Mouse (Mus musculus) Patski (cell line): ENCODE data around the gene Gdi2. TPM values are rescaled to one million over a fixed set of nuclear protein-coding genes. Genes with fewer than 3 reads are reported as not detected.

ENCODE experiments used
- ATAC-seq: fragments of 100-300 bp; one replicate; pipeline ENCODE4 v1.8.0; 2021
- CTCF ChIA-PET: fragments of 350-600 bp; sonication (Branson Sonifier 250); formaldehyde crosslinking; loops from one replicate; lab custom pipeline; 2022; ENCODE audit warnings: inconsistent platforms; lab: Charles Lee
- POLR2A ChIA-PET: fragments of 350-600 bp; sonication (Branson Sonifier 250); formaldehyde crosslinking; loops from one replicate; lab custom pipeline; 2022; ENCODE audit warnings: antibody characterized with exemption, inconsistent platforms; lab: Charles Lee
- DNase-seq: peaks from one replicate; pipeline ENCODE4 v3.0.0-alpha.2; 2011; ENCODE audit warnings: low read depth, low spot score
- H3K27me3 ChIP-seq: fragments of 371-371 bp; one replicate; pipeline ENCODE4 v1.5.1; 2021
- CTCF ChIP-seq: fragments of 100-300 bp; IDR thresholded peaks from one replicate; pipeline ENCODE4 v1.5.1; 2021
- in situ Hi-C: fragments of 300-500 bp; cut with MboI; formaldehyde crosslinking; loops from 3 replicates; pipeline ENCODE4 v1.11.1; 2018; ENCODE audit warnings: low pct_unique_long_range_greater_than_20kb, mixed read lengths
- polyA plus RNA-seq: library from polyadenylated mRNA; unstranded; gene quantifications from one replicate; pipeline ENCODE4 v1.2.3, GENCODE M21; 2021

The Gdi2 gene
- polyA plus RNA-seq, 1 experiment from 2014 or later = 436 TPM

- ChIA-PET CTCF (no interaction called here), POLR2A (no interaction called here)
- TF ChIP-seq CTCF = no peak
- DNase-seq (no peak), ATAC-seq (no peak)
- no peaks in the 10 kb centered on the region for H3K27me3 ChIP-seq
- in situ Hi-C loops = no loop called here
These were observed 6.1 kb upstream of the Gdi2 start for GRCm38 (mm10) chr13:3531692-3532320.

- ChIA-PET POLR2A (no interaction called here), CTCF (no interaction called here)
- TF ChIP-seq CTCF = no peak
- DNase-seq (no peak), ATAC-seq (no peak)
- in situ Hi-C loops = no loop called here
- no peaks in the 10 kb centered on the region for H3K27me3 ChIP-seq
These were observed 5.4 kb upstream of the Gdi2 start for GRCm38 (mm10) chr13:3532451-3532850.

- no peak for TF ChIP-seq CTCF
- POLR2A ChIA-PET = no interaction called here
These were observed 3.7 kb upstream of the Gdi2 start for GRCm38 (mm10) chr13:3534146-3534545.

GRCm38 (mm10) chr13:3538223-3538968, 533 bp downstream of the Gdi2 start:
- TF ChIP-seq CTCF = no peak
- ChIA-PET CTCF (no interaction called here), POLR2A (no interaction called here)
- ATAC-seq (peak; percentile 73), DNase-seq (peak; percentile 31)
- in situ Hi-C loops = no loop called here
- H3K27me3 ChIP-seq = no peaks in the 10 kb centered on the region

More at GRCm38 (mm10) chr13:3534146-3534545, 3.7 kb upstream of the Gdi2 start:
- no peak for DNase-seq
- CTCF ChIA-PET = no interaction called here
- ATAC-seq = no peak
- in situ Hi-C loops = no loop called here
- no peaks in the 10 kb centered on the region for H3K27me3 ChIP-seq

- TF ChIP-seq CTCF = no peak
- H3K27me3 ChIP-seq = no peaks in the 10 kb centered on the region
- ChIA-PET CTCF (interaction anchor here (1.2 kb wide), 1 partner anchor 10 kb away, joined by 3 read pairs; no protein-coding TSS in a partner anchor), POLR2A (no interaction called here)
- DNase-seq (no peak), ATAC-seq (no peak)
- in situ Hi-C loops = no loop called here
These were observed 1.2 kb downstream of the Gdi2 start for GRCm38 (mm10) chr13:3538969-3539562.

- DNase-seq (no peak), ATAC-seq (no peak)
- H3K27me3 ChIP-seq = no peaks in the 10 kb centered on the region
- POLR2A ChIA-PET = no interaction called here
- in situ Hi-C loops = no loop called here
- CTCF ChIA-PET = interaction anchor here (1.0 to 1.2 kb wide), 2 partner anchors 9 to 15 kb away, joined by 3 read pairs; no protein-coding TSS in a partner anchor
- no peak for TF ChIP-seq CTCF
These were observed 2.3 kb downstream of the Gdi2 start for GRCm38 (mm10) chr13:3540166-3540565.

GRCm38 (mm10) chr13:3541159-3541782, 3.4 kb downstream of the Gdi2 start:
- DNase-seq (no peak), ATAC-seq (no peak)
- H3K27me3 ChIP-seq = no peaks in the 10 kb centered on the region
- in situ Hi-C loops = no loop called here
- CTCF ChIA-PET = no interaction called here
- POLR2A ChIA-PET = no interaction called here
- no peak for TF ChIP-seq CTCF

GRCm38 (mm10) chr13:3544077-3544874, 6.4 kb downstream of the Gdi2 start:
- ATAC-seq (no peak), DNase-seq (no peak)
- ChIA-PET CTCF (interaction anchor here (1.9 kb wide), 1 partner anchor 10 kb away, joined by 8 read pairs; no protein-coding TSS in a partner anchor), POLR2A (interaction anchor here (1.4 kb wide), 1 partner anchor 18 kb away, joined by 3 read pairs; no protein-coding TSS in a partner anchor)
- no peaks in the 10 kb centered on the region for H3K27me3 ChIP-seq
- in situ Hi-C loops = no loop called here
- TF ChIP-seq CTCF = no peak

- ATAC-seq = no peak
- CTCF ChIA-PET = interaction anchor here (1.9 kb wide), 1 partner anchor 9 kb away, joined by 8 read pairs; no protein-coding TSS in a partner anchor
- POLR2A ChIA-PET = interaction anchor here (1.4 kb wide), 1 partner anchor 17 kb away, joined by 3 read pairs; no protein-coding TSS in a partner anchor
- no peaks in the 10 kb centered on the region for H3K27me3 ChIP-seq
- no peak for TF ChIP-seq CTCF
- in situ Hi-C loops = no loop called here
- DNase-seq = no peak
These were observed 7.1 kb downstream of the Gdi2 start for GRCm38 (mm10) chr13:3544925-3545324.

GRCm38 (mm10) chr13:3547410-3547809, 9.5 kb downstream of the Gdi2 start:
- ATAC-seq = no peak
- ChIA-PET POLR2A (interaction anchor here (1.0 kb wide), 1 partner anchor 23 kb away, joined by 3 read pairs; no protein-coding TSS in a partner anchor), CTCF (no interaction called here)
- in situ Hi-C loops = no loop called here
- no peak for TF ChIP-seq CTCF
- no peaks in the 10 kb centered on the region for H3K27me3 ChIP-seq
- DNase-seq = no peak
